Mouse (Mus musculus) liver, embryonic 14.5 days (tissue): ENCODE measurements around the gene Dnah17. TPM values are rescaled to one million over a fixed set of nuclear protein-coding genes. Genes with fewer than 3 reads are reported as not detected.

Experiments
- ATAC-seq: fragments of 200-750 bp; cut with Nextera tagmentation; 2 replicates; pipeline ENCODE4 v1.8.0; 2017; ENCODE audit warnings: moderate number of reproducible peaks, mild to moderate bottlenecking, moderate library complexity; ENCODE audit not compliant: insufficient read depth
- DNase-seq, 3 experiments: peaks; one replicate each; pipeline ENCODE4 v3.0.0-alpha.2; 2012 to 2013; ENCODE audit warnings: low read depth in 3 of 3, low spot score in 3 of 3
- H3K27ac ChIP-seq: fragments of 300-500 bp; sonication (generic); 2 replicates; pipeline ENCODE4 v1.5.1; 2014; ENCODE audit warnings: moderate library complexity, mild to moderate bottlenecking, control low read depth, inconsistent platforms
- H3K27me3 ChIP-seq: fragments of 300-500 bp; sonication (generic); 2 replicates; pipeline ENCODE4 v1.6.1; 2014; ENCODE audit warnings: mild to moderate bottlenecking, low read length, moderate library complexity; ENCODE audit not compliant: control insufficient read depth, insufficient read depth
- H3K36me3 ChIP-seq: fragments of 300-500 bp; sonication (generic); replicated peaks from 2 replicates; pipeline ENCODE4 v1.6.1; 2014; ENCODE audit warnings: low read depth; ENCODE audit not compliant: control insufficient read depth, insufficient read depth
- H3K4me1 ChIP-seq, 2 experiments: fragments of 200-500 bp in 1 of 2; fragments of 300-500 bp in 1 of 2; sonication (generic) in 1 of 2; replicated peaks; 2 replicates each; pipeline ENCODE4 v1.6.1; 2012 to 2014; ENCODE audit warnings: antibody characterized with exemption in 1 of 2, inconsistent platforms in 1 of 2, low read length in 1 of 2; ENCODE audit not compliant: control insufficient read depth in 2 of 2, insufficient read depth in 2 of 2
- H3K4me2 ChIP-seq: fragments of 300-500 bp; sonication (generic); 2 replicates; pipeline ENCODE4 v1.6.1; 2014; ENCODE audit warnings: low read depth, mild to moderate bottlenecking, control low read depth, moderate library complexity
- H3K4me3 ChIP-seq, 2 experiments: fragments of 200-500 bp in 1 of 2; fragments of 300-500 bp in 1 of 2; sonication (generic) in 1 of 2; 2 replicates each; pipeline ENCODE4 v1.5.1; 2012 to 2014; ENCODE audit warnings: low read depth in 2 of 2, low read length in 2 of 2, mild to moderate bottlenecking in 2 of 2, control low read depth in 1 of 2, inconsistent platforms in 1 of 2, moderate library complexity in 1 of 2; ENCODE audit not compliant: insufficient read depth in 1 of 2
- H3K9ac ChIP-seq: fragments of 300-500 bp; sonication (generic); replicated peaks from 2 replicates; pipeline ENCODE4 v1.6.1; 2014; ENCODE audit warnings: mild to moderate bottlenecking, control low read depth, moderate library complexity
- H3K9me3 ChIP-seq: fragments of 300-500 bp; sonication (generic); 2 replicates; pipeline ENCODE4 v1.6.1; 2016; ENCODE audit warnings: low read length, mixed read lengths; ENCODE audit not compliant: control insufficient read depth
- CTCF ChIP-seq: IDR thresholded peaks from 2 replicates; pipeline ENCODE4 v1.5.1; 2016; ENCODE audit warnings: antibody characterized with exemption, low read depth, control low read depth
- EP300 ChIP-seq: IDR thresholded peaks from 2 replicates; pipeline ENCODE4 v1.6.1; 2016; ENCODE audit warnings: antibody characterized with exemption, low read depth
- WGBS: fragments of 180-500 bp; shearing (Covaris S2); extraction: QIAGEN DNeasy Blood & Tissue Kit; methylation state at CpG from one replicate; pipeline ENCODE4 v1.1.7; 2014; ENCODE audit not compliant: insufficient replicate concordance; 5-methylcytosine and 5-hydroxymethylcytosine counted together
- polyA plus RNA-seq, 2 experiments: library from polyadenylated mRNA; depleted of rRNA in 1 of 2; stranded (reverse) in 1 of 2; unstranded in 1 of 2; fragments of >200 nt; fragmentation: Nextera tagmentation in 1 of 2; extraction: Ambion mirVana in 1 of 2; gene quantifications; 2 replicates each; pipeline versions ENCODE4 v1.2.1 to v1.2.3; 2012 to 2014

Gene Dnah17
- polyA plus RNA-seq, 2 experiments: 0.04 to 0.10 TPM

DNA sequence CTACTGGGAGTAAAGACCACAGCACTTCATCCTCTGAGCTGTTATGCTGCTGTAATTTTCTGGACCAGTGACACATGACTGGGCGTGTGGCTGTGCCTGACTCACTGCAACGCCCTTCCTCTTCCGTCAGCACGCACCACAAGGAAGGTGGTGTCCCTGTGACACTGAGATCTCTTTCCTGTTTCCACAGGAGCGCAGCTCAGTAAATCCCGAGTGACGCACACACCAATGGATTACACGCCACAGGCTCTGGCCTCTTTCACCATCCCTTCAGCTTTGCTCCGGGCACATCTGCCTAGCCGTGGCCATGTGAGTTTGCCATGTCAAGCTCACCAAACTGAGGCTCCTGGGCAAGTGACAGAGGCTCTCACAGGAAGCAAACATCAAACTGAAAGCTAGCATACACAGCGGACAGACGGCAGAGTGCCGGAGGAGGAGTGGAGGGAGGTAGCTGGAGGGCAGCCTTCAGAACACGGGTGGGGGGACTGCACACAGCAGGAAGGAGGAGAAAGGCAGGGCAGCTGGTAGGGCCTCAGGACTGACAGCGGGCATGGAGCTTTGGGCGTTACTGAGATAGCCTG, 15.4 kb upstream of the Dnah17 start:
- no peak for TF ChIP-seq CTCF
- no peaks in the 10 kb centered on the region for H3K27me3 ChIP-seq
- H3K4me2 ChIP-seq: peak overlapping the region; percentile 28; the same call in 1 of the 2 replicates
- peak overlapping the region in 1 of 2 experiments; percentile 6; a peak in 2 of 4 replicates for H3K4me3 ChIP-seq
- no peak overlapping the region for H3K9ac ChIP-seq
- H3K36me3 ChIP-seq: no peaks in the 10 kb centered on the region
- no peaks in the 10 kb centered on the region for H3K9me3 ChIP-seq
- no peak overlapping the region for H3K27ac ChIP-seq
- ATAC-seq (no peak), DNase-seq (peak in 2 of 3 experiments; percentile 17 to 50)
- peaks cover 0 to 6% of the 10 kb centered on the region in 2 experiments; a peak in 2 of 4 replicates for H3K4me1 ChIP-seq
- WGBS: 27% methylated on average over 16 of the region's 16 CpGs

DNA sequence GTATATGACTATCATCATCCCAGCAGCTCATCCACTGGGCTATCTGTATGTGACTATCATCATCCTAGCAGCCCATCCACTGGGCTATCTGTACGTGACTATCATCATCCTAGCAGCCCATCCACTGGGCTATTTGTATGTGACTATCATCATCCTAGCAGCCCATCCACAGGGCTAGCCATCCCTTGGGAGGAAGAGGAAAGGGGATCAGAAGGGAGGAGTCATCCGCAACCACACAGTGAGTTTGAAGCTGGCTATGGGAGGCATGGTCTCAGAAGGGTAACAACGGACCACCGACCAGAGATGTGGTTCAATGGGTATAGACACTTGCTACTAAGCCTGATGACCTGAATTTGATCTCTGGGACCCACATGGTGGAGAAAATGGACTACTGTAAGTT, 14.7 kb upstream of the Dnah17 start:
- DNase-seq (no peak), ATAC-seq (no peak)
- H3K27ac ChIP-seq: no peak overlapping the region
- H3K4me3 ChIP-seq: no peak overlapping the region
- H3K4me1 ChIP-seq: peaks cover 0 to 6% of the 10 kb centered on the region in 2 experiments; a peak in 2 of 4 replicates
- no peaks in the 10 kb centered on the region for H3K36me3 ChIP-seq
- no peaks in the 10 kb centered on the region for H3K9me3 ChIP-seq
- no peaks in the 10 kb centered on the region for H3K27me3 ChIP-seq
- WGBS: 73% methylated on average over 4 of the region's 4 CpGs
- TF ChIP-seq CTCF (no peak), EP300 (no peak)
- no peak overlapping the region for H3K9ac ChIP-seq
- no peak overlapping the region for H3K4me2 ChIP-seq

DNA sequence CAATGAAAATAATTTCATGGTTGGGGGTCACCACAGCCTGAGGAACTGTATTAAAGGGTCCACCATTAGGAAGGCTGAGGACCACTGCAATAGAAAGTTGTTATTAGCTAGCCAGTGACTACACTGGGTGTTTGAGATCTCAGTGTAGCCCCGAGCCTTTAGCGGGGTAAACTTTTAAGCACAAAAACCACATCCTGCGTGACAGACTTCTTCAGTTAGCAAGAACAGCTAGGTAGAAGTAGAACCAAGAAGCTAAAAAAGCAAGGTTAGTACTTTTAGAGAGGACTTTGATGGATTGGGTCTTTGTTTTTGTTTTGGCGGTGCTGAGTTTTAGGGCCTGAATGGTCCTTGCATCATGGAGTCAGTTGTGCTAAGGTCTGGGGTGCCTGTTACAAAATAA, 13.3 kb upstream of the Dnah17 start:
- WGBS: 54% methylated on average over 4 of the region's 4 CpGs
- DNase-seq (no peak), ATAC-seq (no peak)
- Histone ChIP-seq H3K4me2 (no peak overlapping the region), H3K27me3 (no peaks in the 10 kb centered on the region), H3K4me3 (no peak overlapping the region), H3K4me1 (peaks cover 0 to 4% of the 10 kb centered on the region in 2 experiments; a peak in 2 of 4 replicates), H3K27ac (no peak overlapping the region), H3K9me3 (no peaks in the 10 kb centered on the region), H3K36me3 (no peaks in the 10 kb centered on the region), H3K9ac (no peak overlapping the region)
- no peak for TF ChIP-seq EP300
- no peak for TF ChIP-seq CTCF

- TF ChIP-seq EP300 (no peak), CTCF (no peak)
- Histone ChIP-seq H3K4me3 (no peak overlapping the region), H3K36me3 (no peaks in the 10 kb centered on the region), H3K4me1 (peaks cover 0 to 2% of the 10 kb centered on the region in 2 experiments; a peak in 1 of 4 replicates), H3K27me3 (no peaks in the 10 kb centered on the region), H3K4me2 (no peak overlapping the region), H3K27ac (no peak overlapping the region), H3K9me3 (no peaks in the 10 kb centered on the region), H3K9ac (no peak overlapping the region)
- WGBS: 55% methylated on average over 7 of the region's 7 CpGs
- ATAC-seq: no peak
- DNase-seq: no peak
Observed at GRCm38 (mm10) chr11:118142547-118143165, 12.2 kb upstream of the Dnah17 start.

- Histone ChIP-seq H3K9me3 (no peaks in the 10 kb centered on the region), H3K4me1 (peaks cover 0 to 2% of the 10 kb centered on the region in 2 experiments; a peak in 1 of 4 replicates), H3K27ac (no peak overlapping the region), H3K4me2 (no peak overlapping the region), H3K9ac (no peak overlapping the region), H3K27me3 (no peaks in the 10 kb centered on the region), H3K4me3 (no peak overlapping the region), H3K36me3 (no peaks in the 10 kb centered on the region)
- 59% methylated on average over 10 of the region's 10 CpGs for WGBS
- no peak for DNase-seq
- ATAC-seq: no peak
- TF ChIP-seq EP300: no peak
- TF ChIP-seq CTCF: no peak
Observed at GRCm38 (mm10) chr11:118140771-118141565, 10.5 kb upstream of the Dnah17 start.
